Mouse (Mus musculus) lung, embryonic 16.5 days (tissue): ENCODE data around the gene Noxred1. TPM values are rescaled to one million over a fixed set of nuclear protein-coding genes. Genes with fewer than 3 reads are reported as not detected.
"Not testable (repeated sequence)": the region's sequence is repeated elsewhere in the genome, so short reads cannot be mapped to it uniquely, and the experiment has no call there.

Experiments used
- ATAC-seq: fragments of 200-750 bp; cut with Nextera tagmentation; 2 replicates; pipeline ENCODE4 v1.8.0; 2017; ENCODE audit warnings: low read depth, mild to moderate bottlenecking, moderate library complexity
- H3K27ac ChIP-seq: fragments of 300-500 bp; sonication (generic); 2 replicates; pipeline ENCODE4 v1.5.1; 2014; ENCODE audit warnings: mild to moderate bottlenecking, control low read depth, low read length
- H3K27me3 ChIP-seq: fragments of 300-500 bp; sonication (generic); 2 replicates; pipeline ENCODE4 v1.6.1; 2014; ENCODE audit warnings: low read depth, low read length, mixed read lengths; ENCODE audit not compliant: control insufficient read depth, insufficient read depth
- H3K36me3 ChIP-seq: fragments of 300-500 bp; sonication (generic); 2 replicates; pipeline ENCODE4 v1.6.1; 2014; ENCODE audit warnings: low read length; ENCODE audit not compliant: control insufficient read depth, insufficient read depth
- H3K4me1 ChIP-seq: fragments of 300-500 bp; sonication (generic); replicated peaks from 2 replicates; pipeline ENCODE4 v1.6.1; 2014; ENCODE audit warnings: low read length, mixed read lengths; ENCODE audit not compliant: control insufficient read depth, insufficient read depth
- H3K4me2 ChIP-seq: fragments of 300-500 bp; sonication (generic); 2 replicates; pipeline ENCODE4 v1.6.1; 2014; ENCODE audit warnings: low read depth, low read length, control low read depth
- H3K4me3 ChIP-seq: fragments of 300-500 bp; sonication (generic); 2 replicates; pipeline ENCODE4 v1.5.1; 2014; ENCODE audit warnings: mild to moderate bottlenecking, low read length, control low read depth
- H3K9ac ChIP-seq: fragments of 300-500 bp; sonication (generic); 2 replicates; pipeline ENCODE4 v1.6.1; 2014; ENCODE audit warnings: low read length, control low read depth
- H3K9me3 ChIP-seq: fragments of 300-500 bp; sonication (generic); 2 replicates; pipeline ENCODE4 v1.6.1; 2016; ENCODE audit warnings: low read length; ENCODE audit not compliant: control insufficient read depth
- WGBS: fragments of 180-500 bp; shearing (Covaris S2); extraction: QIAGEN DNeasy Blood & Tissue Kit; methylation state at CpG from one replicate; pipeline ENCODE4 v1.1.7; 2014; 5-methylcytosine and 5-hydroxymethylcytosine counted together
- polyA plus RNA-seq: library from polyadenylated mRNA; unstranded; fragments of >200 nt; fragmentation: Nextera tagmentation; extraction: Ambion mirVana; gene quantifications from 2 replicates; pipeline ENCODE4 v1.2.1, GENCODE M21; 2015

Noxred1 gene
- polyA plus RNA-seq, 1 experiment from 2014 or later, result 0.57 TPM

DNA sequence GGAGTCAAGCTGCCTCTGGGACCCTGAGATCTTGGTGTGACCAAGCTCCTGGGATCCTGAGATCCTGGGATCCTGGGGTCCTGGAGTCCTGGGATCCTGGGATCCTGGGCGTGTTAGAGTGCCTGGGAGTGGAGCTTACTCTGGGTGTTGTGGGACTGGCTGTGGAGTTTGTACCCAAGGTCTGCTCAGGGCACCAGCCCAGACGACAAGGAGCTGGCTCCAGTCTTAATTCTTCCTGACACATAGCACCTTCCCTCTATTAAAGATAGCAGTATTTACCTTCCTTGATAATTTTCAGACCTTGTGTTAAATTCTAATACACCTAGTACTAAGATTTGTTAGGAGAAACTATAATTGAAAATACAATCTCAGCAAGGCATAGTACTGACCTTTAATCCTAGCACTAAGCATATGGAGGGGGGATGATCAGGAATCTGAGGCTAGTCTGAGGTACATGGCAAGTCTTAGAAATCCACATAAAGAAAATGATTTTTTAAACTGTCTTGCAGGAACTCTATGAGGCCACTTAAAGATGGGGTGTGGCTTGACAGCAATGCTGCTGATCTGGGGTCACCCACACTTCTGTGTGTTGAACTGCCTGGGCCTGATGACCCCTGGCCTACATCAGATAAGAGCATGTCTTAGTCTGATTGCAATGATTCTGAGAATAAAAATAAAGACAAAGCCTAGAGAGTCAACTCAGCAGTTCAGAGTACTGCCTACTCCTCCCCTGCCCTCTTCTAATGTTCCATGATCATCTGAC lies 25.5 kb downstream of the Noxred1 start:
- no peaks in the 10 kb centered on the region for H3K4me1 ChIP-seq
- 38% methylated on average over 2 of the region's 2 CpGs for WGBS
- no peak overlapping the region for H3K4me3 ChIP-seq
- ATAC-seq, result no peak
- H3K9me3 ChIP-seq, result no peaks in the 10 kb centered on the region
- no peak overlapping the region for H3K9ac ChIP-seq
- H3K4me2 ChIP-seq, result no peak overlapping the region
- no peaks in the 10 kb centered on the region for H3K27me3 ChIP-seq
- no peaks in the 10 kb centered on the region for H3K36me3 ChIP-seq
- no peak overlapping the region for H3K27ac ChIP-seq

GRCm38 (mm10) chr12:87205789-87206188 lies 32.7 kb downstream of the Noxred1 start:
- H3K27ac ChIP-seq, H3K9me3 ChIP-seq, H3K4me2 ChIP-seq, H3K27me3 ChIP-seq, H3K4me3 ChIP-seq, H3K36me3 ChIP-seq, ATAC-seq, H3K4me1 ChIP-seq, H3K9ac ChIP-seq: not testable (repeated sequence)
- WGBS, result 88% methylated on average over 5 of the region's 5 CpGs

GRCm38 (mm10) chr12:87201694-87202093 lies 36.8 kb downstream of the Noxred1 start:
- no peak overlapping the region for H3K4me2 ChIP-seq
- H3K27me3 ChIP-seq, result no peaks in the 10 kb centered on the region
- H3K27ac ChIP-seq, result no peak overlapping the region
- 61% methylated on average over 5 of the region's 5 CpGs for WGBS
- ATAC-seq, result no peak
- no peaks in the 10 kb centered on the region for H3K36me3 ChIP-seq
- no peak overlapping the region for H3K9ac ChIP-seq
- no peaks in the 10 kb centered on the region for H3K9me3 ChIP-seq
- peaks cover 7% of the 10 kb centered on the region for H3K4me1 ChIP-seq
- H3K4me3 ChIP-seq, result no peak overlapping the region

DNA sequence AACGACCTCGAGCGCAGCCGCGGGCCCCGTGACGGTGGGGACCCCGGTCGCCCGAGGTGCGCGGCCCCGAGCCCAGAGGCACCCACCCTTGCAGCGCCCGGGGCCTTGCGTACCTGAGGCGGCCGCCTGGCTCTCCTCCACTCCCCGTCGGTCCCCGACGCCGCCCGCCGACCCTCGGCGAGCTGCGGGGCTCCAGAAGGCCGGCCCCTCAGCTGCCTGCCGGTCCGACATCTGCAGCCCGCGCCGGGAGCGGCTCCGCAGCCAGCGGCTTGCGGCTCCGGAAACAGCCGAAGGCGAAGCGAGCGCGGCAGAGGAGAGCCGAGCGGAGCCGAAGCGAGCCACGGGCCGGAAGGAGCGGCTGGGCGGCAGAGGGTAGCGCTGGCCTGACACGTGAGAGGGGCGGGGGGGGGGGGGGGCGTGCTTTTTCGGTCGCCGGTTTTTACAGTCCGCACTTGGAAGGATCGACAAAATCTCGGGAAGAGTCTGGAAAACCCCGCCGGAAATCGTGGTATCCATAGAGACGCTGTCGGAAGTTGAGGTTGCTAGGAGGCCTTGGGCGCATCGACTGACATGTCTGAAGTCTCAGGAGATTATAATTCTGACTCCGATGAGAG lies 38.5 kb downstream of the Noxred1 start, which contains the start of gene Tmed8:
TSS of gene Tmed8 (minus strand) at position 482 of the 614 bp plus-strand sequence.
- peak; percentile 98 for ATAC-seq
- H3K27ac ChIP-seq, result peak within 1 kb of the TSS; percentile 74
- WGBS, result under 1% methylated on average over 60 of the region's 70 CpGs
- H3K9ac ChIP-seq, result peak within 1 kb of the TSS; percentile 93
- peaks cover 7% of the 10 kb centered on the region for H3K4me1 ChIP-seq
- no peaks in the 10 kb centered on the region for H3K27me3 ChIP-seq
- H3K36me3 ChIP-seq, result no peaks in the 10 kb centered on the region
- peak within 1 kb of the TSS; percentile 93 for H3K4me3 ChIP-seq
- H3K4me2 ChIP-seq, result peak within 1 kb of the TSS; percentile 86
- H3K9me3 ChIP-seq, result no peaks in the 10 kb centered on the region

GRCm38 (mm10) chr12:87199206-87199972 lies 39.1 kb downstream of the Noxred1 start, which contains the start of gene Samd15:
Samd15 (plus strand) TSS chr12:87199723.
- Histone ChIP-seq H3K9me3 (no peaks in the 10 kb centered on the region), H3K4me1 (peaks cover 7% of the 10 kb centered on the region), H3K27ac (peak within 1 kb of the TSS; percentile 74), H3K9ac (peak within 1 kb of the TSS; percentile 93), H3K27me3 (no peaks in the 10 kb centered on the region), H3K4me3 (peak within 1 kb of the TSS; percentile 93), H3K4me2 (peak within 1 kb of the TSS; percentile 86), H3K36me3 (no peaks in the 10 kb centered on the region)
- WGBS, result under 1% methylated on average over 38 of the region's 38 CpGs
- ATAC-seq, result peak; percentile 70

- Histone ChIP-seq H3K4me3 (no peak overlapping the region), H3K4me2 (peak overlapping the region; percentile 86)
These were observed 39.7 kb downstream of the Noxred1 start for GRCm38 (mm10) chr12:87198792-87199191.

GRCm38 (mm10) chr12:87196310-87196709 lies 42.2 kb downstream of the Noxred1 start:
- H3K9me3 ChIP-seq, result no peaks in the 10 kb centered on the region
- no peak overlapping the region for H3K4me2 ChIP-seq
- no peaks in the 10 kb centered on the region for H3K36me3 ChIP-seq
- no peak overlapping the region for H3K9ac ChIP-seq
- no peaks in the 10 kb centered on the region for H3K27me3 ChIP-seq
- no peak for ATAC-seq
- no peak overlapping the region for H3K4me3 ChIP-seq
- H3K4me1 ChIP-seq, result peaks cover 7% of the 10 kb centered on the region
- no peak overlapping the region for H3K27ac ChIP-seq

More at GRCm38 (mm10) chr12:87198792-87199191, 39.7 kb downstream of the Noxred1 start:
- Histone ChIP-seq H3K27ac (no peak overlapping the region), H3K27me3 (no peaks in the 10 kb centered on the region), H3K36me3 (no peaks in the 10 kb centered on the region), H3K9me3 (no peaks in the 10 kb centered on the region), H3K9ac (no peak overlapping the region; the same call in 1 of the 2 replicates), H3K4me1 (peaks cover 7% of the 10 kb centered on the region)
- ATAC-seq, result no peak
- 50% methylated on average over 6 of the region's 6 CpGs for WGBS

DNA sequence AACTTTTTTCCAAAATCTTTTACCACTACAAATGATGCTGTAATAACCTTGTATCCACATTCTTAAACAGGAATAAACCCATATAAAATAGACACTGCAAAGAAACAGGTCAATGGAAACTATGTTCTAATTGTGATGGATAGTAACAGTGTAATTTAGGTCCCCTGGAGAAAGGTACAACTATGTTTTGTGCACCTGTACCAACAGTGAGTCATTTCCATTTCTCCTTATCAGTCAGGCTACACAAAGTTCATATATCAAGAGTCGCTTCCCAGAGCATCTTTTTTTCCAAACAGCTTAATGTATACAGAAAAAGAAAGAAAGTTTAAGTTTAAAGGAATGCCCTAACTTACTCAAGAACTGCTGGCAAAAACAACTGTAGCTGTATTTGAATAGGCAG lies 43.5 kb downstream of the Noxred1 start:
- Histone ChIP-seq H3K27me3 (no peaks in the 10 kb centered on the region), H3K9me3 (no peaks in the 10 kb centered on the region), H3K4me3 (no peak overlapping the region), H3K27ac (no peak overlapping the region), H3K9ac (no peak overlapping the region), H3K4me1 (peaks cover 7% of the 10 kb centered on the region), H3K36me3 (no peaks in the 10 kb centered on the region), H3K4me2 (no peak overlapping the region)
- WGBS, result 45% methylated on average over 1 of the region's 1 CpGs
- ATAC-seq, result no peak

- Histone ChIP-seq H3K4me2 (no peak overlapping the region), H3K9me3 (no peaks in the 10 kb centered on the region), H3K4me3 (no peak overlapping the region), H3K27ac (no peak overlapping the region), H3K36me3 (no peaks in the 10 kb centered on the region), H3K4me1 (no peaks in the 10 kb centered on the region), H3K27me3 (no peaks in the 10 kb centered on the region), H3K9ac (no peak overlapping the region)
- WGBS, result 84% methylated on average over 3 of the region's 3 CpGs
- no peak for ATAC-seq
These were observed 45.5 kb downstream of the Noxred1 start for GRCm38 (mm10) chr12:87193008-87193407.
